Mouse (Mus musculus): ENCODE measurements around the gene Gli2.
A peak's percentile ranks its signal among the peaks of the same experiment; 100 is the strongest.

Gene Gli2

GRCm38 (mm10) chr1:118994482-118995105 is 58.8 kb downstream of the Gli2 start:
- DNase-seq (ENCODE audit: low spot score in 2 of 2): no peak

- DNase-seq (ENCODE audit: low spot score in 2 of 2): no peak
These were observed 59.6 kb downstream of the Gli2 start for GRCm38 (mm10) chr1:118993775-118994174.

GRCm38 (mm10) chr1:118988331-118988730 is 65.1 kb downstream of the Gli2 start:
- no peak for DNase-seq (ENCODE audit: low spot score in 2 of 2)

- no peak for DNase-seq (ENCODE audit: low spot score in 2 of 2)
These were observed 65.9 kb downstream of the Gli2 start for GRCm38 (mm10) chr1:118987538-118987937.

- DNase-seq (ENCODE audit: low spot score in 2 of 2): no peak
These were observed 70.0 kb downstream of the Gli2 start for GRCm38 (mm10) chr1:118983389-118983788.

GRCm38 (mm10) chr1:118982805-118983211 is 70.6 kb downstream of the Gli2 start:
- DNase-seq (ENCODE audit: low spot score in 2 of 2): no peak

GRCm38 (mm10) chr1:118981943-118982804 is 71.2 kb downstream of the Gli2 start:
- peak; percentile 78 to 84 for DNase-seq (ENCODE audit: low spot score in 2 of 2)

GRCm38 (mm10) chr1:118980636-118981035 is 72.8 kb downstream of the Gli2 start:
- DNase-seq (ENCODE audit: low spot score in 2 of 2): peak; percentile 51 to 61

- DNase-seq (ENCODE audit: low spot score in 2 of 2): peak; percentile 62 to 64
These were observed 76.8 kb downstream of the Gli2 start for GRCm38 (mm10) chr1:118976596-118976995.

- DNase-seq (ENCODE audit: low spot score in 2 of 2): no peak
These were observed 78.0 kb downstream of the Gli2 start for GRCm38 (mm10) chr1:118975376-118975775.

- no peak for DNase-seq (ENCODE audit: low spot score in 2 of 2)
These were observed 83.4 kb downstream of the Gli2 start for GRCm38 (mm10) chr1:118970068-118970467.

- no peak for DNase-seq (ENCODE audit: low spot score in 2 of 2)
These were observed 84.0 kb downstream of the Gli2 start for GRCm38 (mm10) chr1:118969409-118969808.

GRCm38 (mm10) chr1:118968661-118969179 is 84.7 kb downstream of the Gli2 start:
- DNase-seq (ENCODE audit: low spot score in 2 of 2): no peak

- no peak for DNase-seq (ENCODE audit: low spot score in 2 of 2)
These were observed 85.4 kb downstream of the Gli2 start for GRCm38 (mm10) chr1:118967976-118968375.

GRCm38 (mm10) chr1:118967281-118967680 is 86.1 kb downstream of the Gli2 start:
- no peak for DNase-seq (ENCODE audit: low spot score in 2 of 2)

- DNase-seq (ENCODE audit: low spot score in 2 of 2): no peak
These were observed 94.8 kb downstream of the Gli2 start for GRCm38 (mm10) chr1:118958644-118959043.

GRCm38 (mm10) chr1:118955791-118956190 is 97.6 kb downstream of the Gli2 start:
- no peak for DNase-seq (ENCODE audit: low spot score in 2 of 2)

- peak; percentile 35 to 46 for DNase-seq (ENCODE audit: low spot score in 2 of 2)
These were observed 98.8 kb downstream of the Gli2 start for GRCm38 (mm10) chr1:118954434-118955301.

- DNase-seq (ENCODE audit: low spot score in 2 of 2): no peak
These were observed 100.4 kb downstream of the Gli2 start for GRCm38 (mm10) chr1:118953031-118953430.

GRCm38 (mm10) chr1:118952318-118952717 is 101.1 kb downstream of the Gli2 start:
- DNase-seq (ENCODE audit: low spot score in 2 of 2): no peak

GRCm38 (mm10) chr1:118948407-118948806 is 105.0 kb downstream of the Gli2 start:
- no peak for DNase-seq (ENCODE audit: low spot score in 2 of 2)

- DNase-seq (ENCODE audit: low spot score in 2 of 2): no peak
These were observed 106.2 kb downstream of the Gli2 start for GRCm38 (mm10) chr1:118947221-118947620.
